Mouse (Mus musculus): ENCODE measurements around the gene Pde4c.
A peak's percentile ranks its signal among the peaks of the same experiment; 100 is the strongest.

Pde4c gene

DNA sequence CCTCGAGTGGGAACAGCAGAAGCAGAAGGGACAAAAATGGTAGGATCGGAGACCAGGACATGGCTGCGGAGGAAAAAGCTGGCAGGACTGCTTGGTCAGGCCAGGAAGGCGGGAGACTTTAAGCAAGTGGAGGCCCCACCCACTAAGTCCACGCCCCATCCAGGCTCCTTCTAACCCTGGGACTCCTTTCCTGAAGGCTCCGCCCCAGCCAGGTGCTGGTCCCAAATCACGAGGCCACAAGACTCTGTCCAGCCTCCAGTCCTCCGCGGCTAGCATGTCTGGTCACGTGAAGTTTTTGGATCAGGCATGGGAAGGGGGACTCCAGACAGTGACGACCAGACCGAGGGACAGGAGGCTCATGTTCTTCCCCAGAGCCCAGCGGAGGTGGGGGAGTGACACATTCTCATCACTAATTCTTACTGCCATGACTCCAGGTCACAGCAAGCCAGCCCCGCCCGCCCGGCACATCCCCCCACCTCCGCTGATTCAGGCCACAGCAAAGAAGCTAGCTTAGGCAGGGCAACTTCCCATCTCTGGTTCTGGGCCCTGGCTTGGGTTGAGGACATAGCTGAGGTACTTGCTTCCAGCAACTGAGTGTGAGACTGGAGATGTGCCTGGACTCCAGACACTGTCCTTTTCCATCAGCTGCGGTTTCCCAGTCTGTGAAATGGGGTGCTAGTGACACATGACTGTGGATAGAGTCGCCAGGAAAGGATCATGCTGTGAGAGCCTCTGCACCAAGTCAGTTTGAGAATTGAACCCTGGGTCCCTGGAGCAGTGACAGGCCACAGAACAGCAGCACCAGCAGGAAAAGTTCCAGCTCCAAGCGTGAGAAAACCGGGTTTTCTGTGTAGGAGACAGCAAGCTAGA lies 43.3 kb downstream of the Pde4c start:
- DNase-seq (ENCODE audit: low read depth, low spot score), result peak; percentile 95

DNA sequence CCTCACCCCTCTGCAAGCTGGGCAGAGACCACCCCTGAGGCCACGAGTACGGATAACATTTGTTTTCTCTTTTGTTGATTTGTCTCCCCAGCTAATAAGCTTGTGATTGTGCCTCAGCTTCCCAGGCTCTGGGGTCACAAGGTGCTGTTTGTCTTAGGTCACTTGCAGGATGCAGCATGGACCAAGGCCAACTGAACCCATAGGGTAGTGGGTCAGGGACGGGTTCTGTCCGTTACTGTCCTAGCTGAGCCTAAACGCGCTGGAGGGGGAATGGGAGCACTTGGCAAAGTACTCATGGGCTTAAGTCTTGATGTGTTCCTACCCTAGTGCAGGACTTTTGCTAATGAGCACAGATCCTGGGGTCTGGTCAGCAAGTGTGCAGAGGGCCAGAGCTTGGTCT lies 44.0 kb downstream of the Pde4c start:
- DNase-seq (ENCODE audit: low read depth, low spot score), result no peak

DNA sequence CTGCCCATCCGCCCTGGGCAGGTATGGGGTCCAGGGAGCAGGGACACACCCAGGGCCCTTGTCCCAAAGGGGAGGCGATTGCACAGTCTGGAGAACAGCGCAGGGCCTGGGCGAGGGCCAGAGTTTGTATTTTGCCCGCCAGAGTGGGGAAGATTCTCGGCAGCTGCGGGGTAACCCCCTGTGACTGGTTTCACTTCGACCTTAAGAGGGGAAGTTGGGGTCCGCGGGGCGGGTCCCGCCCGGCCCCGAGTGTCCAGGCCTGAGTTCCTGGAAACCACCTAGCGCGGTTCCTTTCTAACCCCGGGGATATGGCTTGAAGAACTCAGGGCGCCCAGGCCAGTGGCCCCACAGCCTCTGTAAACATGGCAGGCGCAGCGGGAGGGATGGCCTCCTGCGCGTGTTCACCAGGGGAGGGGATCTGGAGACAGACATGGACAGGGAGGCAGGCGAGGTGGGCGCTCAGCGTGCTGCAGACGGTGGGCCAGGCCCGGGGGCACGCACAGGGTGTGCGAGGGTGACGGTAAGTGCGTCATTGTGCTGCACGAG lies 44.8 kb downstream of the Pde4c start:
- DNase-seq (ENCODE audit: low read depth, low spot score), result no peak

DNA sequence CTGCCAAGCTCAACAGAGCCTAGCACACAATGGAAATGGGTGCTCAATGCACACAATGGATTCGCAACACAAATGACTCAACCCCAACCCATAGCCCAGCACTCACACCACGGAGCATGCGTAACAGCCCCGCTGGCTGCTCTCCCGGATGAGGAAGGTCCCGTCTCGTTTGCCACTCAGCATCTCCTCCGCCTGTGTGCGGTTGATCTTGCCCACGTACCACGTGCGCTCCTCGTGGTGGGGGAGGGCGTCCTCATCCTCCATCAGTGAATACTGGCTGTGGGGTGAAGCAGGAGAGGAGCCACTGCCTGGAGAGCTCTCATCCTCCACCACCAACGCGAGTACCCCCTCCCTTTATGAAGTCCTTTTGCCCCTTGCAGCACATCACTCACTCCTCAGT lies 45.4 kb downstream of the Pde4c start:
- DNase-seq (ENCODE audit: low read depth, low spot score), result no peak

DNA sequence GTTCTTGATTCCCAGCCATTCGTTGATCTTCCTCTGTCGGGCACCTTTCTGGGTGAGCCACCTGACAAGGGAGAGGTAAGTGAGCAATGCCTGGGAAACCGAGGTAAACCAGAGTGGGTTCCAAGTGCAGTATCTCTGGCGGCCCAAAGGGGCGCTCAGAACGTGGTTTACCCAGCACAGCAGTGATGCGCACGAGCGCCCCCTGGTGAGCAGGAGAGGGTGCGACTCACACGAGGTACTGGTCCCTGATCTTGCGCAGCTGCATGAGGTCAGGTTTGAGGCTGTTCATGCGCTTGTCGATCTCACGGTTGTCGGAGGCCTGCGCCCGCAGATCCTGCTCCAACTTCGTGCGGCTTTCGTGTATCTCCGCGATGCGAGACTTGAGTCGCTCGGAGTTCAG lies 45.8 kb downstream of the Pde4c start:
- peak; percentile 98 for DNase-seq (ENCODE audit: low read depth, low spot score)

DNA sequence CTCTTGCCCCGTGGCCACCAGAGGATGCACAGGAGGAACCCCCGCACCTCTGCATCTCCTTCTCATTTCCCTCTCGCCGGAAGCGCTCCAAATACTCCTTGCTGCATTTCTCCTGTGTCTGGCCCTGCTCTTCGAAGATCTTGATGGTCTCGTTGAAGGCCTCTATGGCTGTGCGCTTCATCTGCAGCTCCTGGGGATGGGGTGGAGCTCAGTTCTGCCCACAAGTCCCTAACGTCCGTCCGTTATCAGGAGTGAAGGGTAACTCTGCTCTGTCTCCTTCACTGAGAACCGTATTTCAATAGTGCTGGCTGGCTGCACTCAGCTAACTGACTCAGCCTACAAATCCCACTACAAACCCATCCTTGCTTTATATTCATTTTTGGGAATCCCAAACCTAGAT lies 46.3 kb downstream of the Pde4c start:
- no peak for DNase-seq (ENCODE audit: low read depth, low spot score)

DNA sequence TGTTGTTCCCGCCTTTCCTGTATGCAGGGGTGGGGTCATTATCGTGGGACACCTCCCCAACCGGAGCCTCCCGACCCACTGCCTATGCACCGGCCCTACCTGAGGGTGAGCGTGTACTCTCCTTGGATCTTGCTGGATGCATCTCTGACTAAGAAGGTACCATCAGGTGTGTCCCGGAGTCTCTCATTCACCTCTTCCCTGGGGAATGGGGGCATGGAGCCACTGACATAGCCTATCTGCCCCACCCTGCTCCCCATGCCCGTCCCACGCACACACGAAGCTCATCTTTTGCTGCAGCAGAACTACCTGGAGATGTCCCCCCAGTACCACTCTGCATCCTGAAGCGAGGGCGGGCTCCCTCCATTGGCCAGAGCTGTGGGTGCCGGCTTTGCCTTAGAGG lies 47.2 kb downstream of the Pde4c start:
- no peak for DNase-seq (ENCODE audit: low read depth, low spot score)

DNA sequence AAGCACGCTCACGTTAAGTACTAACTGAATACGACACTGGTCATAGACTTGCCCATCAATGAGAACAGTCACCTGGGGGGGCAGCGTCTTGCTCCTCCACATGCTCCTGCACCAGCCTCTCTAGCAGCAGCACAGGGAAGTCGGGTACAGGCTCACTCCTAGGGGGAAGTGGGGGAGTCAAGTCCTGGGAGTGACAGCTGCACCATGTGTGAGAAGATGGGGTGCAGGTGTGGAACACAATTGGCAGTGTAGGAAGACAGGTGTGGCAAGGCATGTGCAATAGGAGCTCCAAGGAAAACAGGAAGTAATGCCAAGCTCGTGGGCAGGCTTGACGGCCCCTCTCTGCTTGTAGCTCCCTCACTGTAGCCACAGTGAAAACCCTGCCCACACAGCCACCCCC lies 47.7 kb downstream of the Pde4c start:
- no peak for DNase-seq (ENCODE audit: low read depth, low spot score)

DNA sequence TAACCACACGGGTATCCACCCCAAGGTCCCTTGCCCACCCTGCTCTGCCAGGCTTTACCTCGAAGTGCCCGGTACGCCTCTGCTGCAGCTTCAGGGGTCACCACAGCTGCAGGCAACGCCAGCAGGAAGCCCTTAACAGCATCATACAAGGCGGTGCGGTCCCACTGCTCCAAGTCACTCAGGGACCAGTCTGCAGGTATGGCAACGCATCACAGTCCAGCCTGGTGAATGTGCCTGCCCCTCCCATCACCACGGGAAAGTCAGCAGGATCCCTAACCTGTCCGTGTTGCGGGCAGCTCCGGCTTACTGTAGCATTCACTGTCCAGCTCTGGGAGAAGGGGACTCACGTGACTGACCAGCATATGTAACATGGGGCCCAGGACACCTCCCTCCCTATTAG lies 48.6 kb downstream of the Pde4c start:
- no peak for DNase-seq (ENCODE audit: low read depth, low spot score)

DNA sequence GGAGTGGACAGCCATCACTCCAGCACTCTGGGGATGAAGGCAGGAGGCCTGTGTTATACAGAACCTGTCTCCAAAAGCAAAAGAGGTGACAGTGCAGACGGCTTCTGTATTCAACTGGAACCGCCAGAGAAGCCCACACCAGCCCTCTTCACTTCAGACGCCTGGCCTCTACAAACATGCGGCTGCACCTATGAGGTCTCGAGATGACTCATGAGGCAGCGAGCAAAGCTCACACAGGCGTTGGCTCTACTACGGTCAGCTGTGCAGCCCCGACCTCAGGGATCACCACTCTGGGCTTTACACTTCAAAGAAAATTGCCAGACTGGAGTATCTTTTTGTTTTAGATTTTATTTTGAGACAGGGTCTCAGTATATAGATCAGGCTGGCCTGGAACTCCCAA lies 49.4 kb downstream of the Pde4c start:
- peak; percentile 82 for DNase-seq (ENCODE audit: low read depth, low spot score)

DNA sequence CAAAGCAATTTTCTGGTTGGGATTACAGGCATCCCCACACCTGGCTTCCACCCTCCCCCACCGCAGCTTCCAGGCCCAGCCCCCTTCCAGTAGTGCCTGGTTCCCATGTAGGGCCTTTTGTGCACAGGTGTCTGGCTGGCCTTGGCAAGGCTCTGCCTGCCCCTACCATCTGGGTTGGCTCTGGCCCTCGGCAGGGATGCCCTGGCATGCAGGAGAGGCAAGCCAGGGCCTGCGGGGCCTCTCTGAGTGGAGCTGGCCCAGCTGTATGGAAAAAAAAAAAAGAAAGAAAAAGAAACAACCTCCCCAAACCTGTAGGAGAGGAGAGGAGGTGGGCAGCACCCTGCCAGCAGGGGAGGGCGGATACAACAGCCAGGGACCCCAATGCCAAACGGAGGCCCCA lies 49.9 kb downstream of the Pde4c start:
- DNase-seq (ENCODE audit: low read depth, low spot score), result no peak

DNA sequence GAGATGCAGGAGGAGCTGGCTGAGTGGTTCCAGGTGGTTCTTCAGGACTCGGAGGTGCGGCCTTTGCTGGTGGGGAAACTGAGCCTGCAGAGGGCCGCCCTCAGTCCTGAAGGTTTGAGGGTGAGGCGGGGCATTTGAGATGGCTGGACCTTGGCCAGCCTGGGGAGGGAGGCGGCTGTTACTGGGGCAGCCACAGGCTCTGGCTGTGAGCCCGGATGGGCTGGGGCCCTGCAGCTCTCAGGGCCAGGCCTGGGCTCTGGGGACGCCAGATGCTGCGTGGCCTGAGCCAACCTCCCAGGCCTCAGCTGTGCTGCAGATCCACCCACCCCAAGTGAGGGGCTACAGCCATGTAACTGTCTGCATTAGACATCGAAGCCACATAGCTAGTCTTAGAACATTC lies 50.3 kb downstream of the Pde4c start:
- peak; percentile 93 for DNase-seq (ENCODE audit: low read depth, low spot score)

DNA sequence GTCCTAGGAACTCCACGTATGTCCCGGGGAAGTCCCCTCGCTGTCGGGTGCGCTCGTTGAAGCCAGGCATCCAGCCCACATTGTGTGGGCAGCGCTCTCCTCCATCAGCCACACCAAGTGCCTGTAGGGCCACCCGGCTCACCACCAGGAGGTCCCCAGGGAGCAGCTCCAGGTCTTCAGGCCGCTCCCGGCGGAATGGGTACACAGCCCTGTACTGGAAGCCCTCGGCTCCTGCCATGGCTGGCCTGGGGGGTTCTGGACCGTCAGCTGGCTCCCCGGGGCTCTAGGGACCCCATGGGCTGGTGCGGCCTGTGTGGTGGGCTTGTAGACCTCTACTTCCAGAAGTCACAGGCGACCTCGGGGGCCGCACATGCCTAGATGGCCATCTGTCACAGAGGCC lies 51.2 kb downstream of the Pde4c start:
- no peak for DNase-seq (ENCODE audit: low read depth, low spot score)

DNA sequence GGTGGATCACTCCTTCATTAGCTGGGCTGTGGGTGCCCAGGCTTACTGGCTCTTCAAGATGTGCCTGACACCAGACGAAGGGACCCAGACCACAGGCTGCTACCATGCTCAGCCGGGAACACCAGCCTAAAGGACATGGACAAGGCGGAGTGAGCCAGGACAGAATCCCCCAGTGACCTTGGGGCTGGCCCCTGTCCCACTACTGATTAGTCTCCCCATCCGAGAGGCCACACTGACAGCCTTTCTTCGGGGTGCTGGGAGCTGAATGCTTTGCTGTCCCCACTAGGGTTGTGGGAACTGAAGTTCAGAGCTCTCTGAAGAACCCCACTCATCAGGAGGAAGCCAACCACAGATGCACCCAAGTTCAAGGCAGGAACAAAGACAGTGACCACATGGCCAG lies 51.7 kb downstream of the Pde4c start:
- DNase-seq (ENCODE audit: low read depth, low spot score), result no peak

DNA sequence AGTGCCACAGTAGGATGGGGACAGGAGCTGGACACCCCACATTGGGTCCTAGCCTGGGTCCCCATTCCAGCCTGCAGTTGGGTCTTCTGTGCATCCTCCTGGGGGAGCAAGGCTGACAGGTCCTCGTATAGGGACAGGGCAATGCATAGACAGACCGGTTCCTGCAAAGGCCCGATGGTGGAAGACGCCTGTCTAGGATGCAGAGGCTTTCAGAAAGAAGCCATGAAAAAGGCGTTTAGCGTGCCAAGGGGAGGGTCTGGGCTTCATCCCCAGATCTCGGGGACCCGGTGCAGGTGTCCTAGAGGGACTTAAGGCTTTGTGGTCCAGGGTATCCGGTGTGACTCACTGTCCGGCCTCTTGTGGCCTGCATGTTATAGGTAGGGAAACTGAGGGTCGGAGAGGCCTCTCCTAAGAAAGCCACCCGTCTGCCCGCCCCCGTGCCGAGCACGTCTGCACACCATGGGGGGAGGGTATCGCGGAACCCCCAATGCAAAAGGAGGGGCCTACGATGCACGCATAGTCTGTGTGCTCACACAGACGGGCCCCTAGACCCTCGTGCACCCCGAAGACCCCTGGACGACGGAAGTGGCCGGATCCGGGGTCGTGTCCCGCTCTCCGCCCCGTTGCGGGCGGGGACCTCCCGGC lies 52.5 kb downstream of the Pde4c start:
- DNase-seq (ENCODE audit: low read depth, low spot score), result no peak

DNA sequence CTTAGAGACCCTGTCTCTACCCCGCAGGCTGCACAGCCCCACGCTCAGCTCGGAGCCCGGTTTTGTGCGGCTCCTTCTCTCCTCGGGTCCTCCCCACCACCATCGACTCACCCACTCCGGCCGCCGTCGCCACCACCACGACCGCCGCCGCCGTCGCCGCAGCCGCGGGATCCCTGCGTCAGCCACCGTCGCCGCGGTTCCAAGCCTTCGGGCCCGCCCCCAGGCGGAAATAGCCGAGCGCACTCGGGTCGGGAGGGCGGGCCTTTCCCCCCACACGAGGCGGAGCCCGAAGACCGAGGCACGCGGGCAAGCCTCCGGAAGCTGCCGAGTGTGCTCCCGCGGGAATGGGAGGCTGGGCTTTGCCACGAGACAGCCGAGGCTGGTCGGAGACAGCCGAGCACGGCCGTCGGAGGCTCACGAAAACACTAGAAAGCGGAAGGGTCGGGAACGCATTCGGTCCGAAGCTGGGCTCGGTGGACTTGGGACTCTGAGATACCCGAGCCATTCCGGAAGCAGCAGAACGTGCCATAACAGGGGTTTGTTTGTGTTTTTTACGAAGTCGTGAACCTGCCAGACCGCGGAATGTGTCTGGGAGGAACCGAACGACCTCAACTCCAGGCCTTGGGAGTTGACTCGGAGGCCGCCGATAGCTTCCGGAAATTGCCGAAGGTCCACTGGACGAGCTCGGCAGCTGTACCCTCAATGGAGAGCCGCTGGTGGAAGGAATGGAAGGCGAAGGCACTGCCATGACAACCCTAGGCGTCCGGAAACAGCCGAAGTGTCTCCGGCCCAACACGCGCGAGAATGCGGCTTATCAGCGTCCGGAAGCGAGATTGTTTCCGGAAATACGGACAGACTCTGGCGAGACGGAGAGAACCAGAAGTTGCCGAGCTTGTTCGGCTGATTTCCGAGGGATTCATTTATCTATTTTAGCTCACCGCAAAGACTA lies 53.2 kb downstream of the Pde4c start, which contains the start of gene Pik3r2:
Pik3r2 (minus strand) TSS at position 218 of the 949 bp plus-strand sequence.
- peak; percentile 98 for DNase-seq (ENCODE audit: low read depth, low spot score)

DNA sequence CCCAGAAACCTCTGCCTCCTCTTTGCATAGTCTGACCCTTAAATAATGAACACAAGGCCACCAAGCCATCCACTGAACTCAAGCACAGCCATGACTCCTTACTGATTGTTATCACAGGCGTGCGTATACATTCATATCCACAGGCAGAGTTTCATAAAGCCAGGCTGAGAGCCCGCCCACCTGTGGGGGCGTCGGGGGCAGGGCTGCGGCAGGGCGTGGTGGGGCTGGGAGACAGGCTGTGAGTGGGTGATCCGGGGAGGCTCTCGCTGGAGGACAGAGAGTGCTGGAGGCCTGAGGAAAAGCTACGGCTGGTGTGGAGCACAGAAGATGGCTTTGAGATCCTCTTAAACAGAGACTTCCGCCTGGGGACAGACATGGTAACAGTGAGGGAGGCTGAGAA lies 56.6 kb downstream of the Pde4c start:
- no peak for DNase-seq (ENCODE audit: low read depth, low spot score)

DNA sequence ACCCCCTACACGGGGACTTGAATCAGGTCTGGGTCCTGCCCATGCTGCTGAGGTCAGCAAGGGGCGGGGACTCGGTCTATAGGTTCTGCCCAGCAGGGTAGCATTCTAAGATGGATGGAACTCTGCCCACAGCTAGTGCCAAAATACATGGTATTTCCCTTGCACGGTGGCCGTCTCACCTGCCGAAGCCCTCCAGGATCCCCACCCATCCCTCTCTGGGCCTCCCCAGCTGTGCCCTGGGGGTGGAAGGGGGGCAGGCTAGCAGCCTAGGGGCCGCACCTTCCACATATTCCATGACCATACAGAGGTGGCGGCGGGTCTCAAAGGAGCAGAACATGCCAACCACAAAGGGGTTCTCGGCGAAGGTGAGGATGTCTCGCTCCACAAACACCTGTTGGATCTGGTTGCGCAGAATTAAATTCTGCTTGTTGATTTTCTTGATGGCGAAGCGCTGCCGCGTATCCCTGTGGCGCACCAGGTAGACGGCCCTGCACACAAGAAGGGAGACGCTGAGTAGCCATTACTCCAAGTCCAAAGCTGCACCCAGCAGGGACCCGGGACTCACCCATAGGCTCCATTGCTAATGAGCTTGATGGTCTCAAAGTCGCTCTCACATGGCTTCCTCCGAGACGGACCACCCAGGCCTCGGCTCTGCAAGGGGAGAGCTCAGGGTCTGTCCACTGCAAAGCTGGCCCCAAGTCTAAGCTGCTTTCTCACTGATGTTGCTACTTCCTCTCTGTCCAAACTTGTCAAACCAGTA lies 63.0 kb downstream of the Pde4c start:
- no peak for DNase-seq (ENCODE audit: low read depth, low spot score)

DNA sequence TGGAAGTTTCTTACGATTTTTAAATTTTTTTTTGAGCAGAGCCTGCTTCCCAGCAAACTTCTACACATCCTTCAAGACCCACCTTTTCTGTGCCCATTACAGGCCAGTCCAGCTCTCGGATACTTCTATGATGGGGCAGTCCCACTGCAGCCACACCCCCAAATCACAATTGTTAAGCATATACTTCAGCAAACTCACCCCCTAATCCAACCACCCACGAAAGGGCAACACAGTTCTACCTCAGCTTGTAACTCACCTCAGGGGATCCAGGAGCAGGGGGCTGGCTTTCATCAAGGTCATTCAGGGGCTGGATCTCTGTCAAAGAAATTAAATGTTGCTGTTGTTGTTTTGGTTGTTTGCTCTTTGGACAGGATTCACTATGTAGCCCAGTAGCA lies 63.5 kb downstream of the Pde4c start:
- no peak for DNase-seq (ENCODE audit: low read depth, low spot score)

DNA sequence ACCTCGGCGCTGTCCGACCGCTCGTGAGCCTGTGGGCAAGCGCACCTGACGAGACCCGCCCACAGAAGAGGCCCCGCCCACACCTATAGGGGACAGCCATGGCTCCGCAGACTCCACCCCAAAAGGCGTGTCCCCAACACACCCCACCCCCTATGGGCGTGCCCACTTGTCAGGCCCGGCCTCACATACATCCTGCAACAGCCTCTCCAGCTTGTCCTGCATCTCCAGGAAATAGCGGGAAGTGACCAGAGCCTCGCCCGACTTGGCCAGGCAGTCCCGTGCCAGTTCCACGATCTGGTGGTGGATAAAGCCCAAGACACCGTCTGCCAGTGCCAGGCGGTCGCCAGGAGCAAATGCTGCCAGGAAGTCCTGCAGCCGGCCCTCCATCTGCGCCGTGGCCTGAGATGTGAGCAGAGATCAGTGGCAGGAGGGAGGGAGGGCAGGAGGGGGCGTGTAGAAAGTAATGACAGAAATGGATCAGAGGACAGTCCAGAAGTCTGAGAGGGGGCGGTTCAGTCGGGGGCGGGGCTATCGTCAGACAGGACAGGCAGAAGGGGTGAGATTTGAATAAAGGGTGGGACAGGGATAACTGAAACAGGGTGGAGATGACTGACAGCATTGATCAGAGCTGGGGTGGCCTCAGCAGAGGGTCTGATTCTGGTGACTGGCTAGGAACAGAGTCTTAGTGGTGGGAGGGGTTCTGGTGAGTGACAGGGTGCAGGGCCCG lies 64.6 kb downstream of the Pde4c start:
- no peak for DNase-seq (ENCODE audit: low read depth, low spot score)
